Mouse (Mus musculus): ENCODE data around the gene Zfr.
A peak's percentile ranks its signal among the peaks of the same experiment; 100 is the strongest.

GRCm38 (mm10) chr15:12108200-12108599 lies 9.4 kb upstream of the Zfr start:
- peak; percentile 62 for TF ChIP-seq CTCF (IDR thresholded peaks at IDR 0.05; ENCODE audit: low read depth)
- no peak for TF ChIP-seq EP300 (optimal IDR thresholded peaks at IDR 0.05)
